Mouse (Mus musculus) layer of hippocampus, adult 9-10 months (tissue): Measurements from ENCODE around the gene Lrp5.
"Not testable (repeated sequence)": the region's sequence is repeated elsewhere in the genome, so short reads cannot be mapped to it uniquely, and the experiment has no call there.

Experiments
- DNase-seq: peaks from one replicate; pipeline ENCODE4 v3.0.0; 2022; ENCODE audit warnings: low spot score

Lrp5 gene

DNA sequence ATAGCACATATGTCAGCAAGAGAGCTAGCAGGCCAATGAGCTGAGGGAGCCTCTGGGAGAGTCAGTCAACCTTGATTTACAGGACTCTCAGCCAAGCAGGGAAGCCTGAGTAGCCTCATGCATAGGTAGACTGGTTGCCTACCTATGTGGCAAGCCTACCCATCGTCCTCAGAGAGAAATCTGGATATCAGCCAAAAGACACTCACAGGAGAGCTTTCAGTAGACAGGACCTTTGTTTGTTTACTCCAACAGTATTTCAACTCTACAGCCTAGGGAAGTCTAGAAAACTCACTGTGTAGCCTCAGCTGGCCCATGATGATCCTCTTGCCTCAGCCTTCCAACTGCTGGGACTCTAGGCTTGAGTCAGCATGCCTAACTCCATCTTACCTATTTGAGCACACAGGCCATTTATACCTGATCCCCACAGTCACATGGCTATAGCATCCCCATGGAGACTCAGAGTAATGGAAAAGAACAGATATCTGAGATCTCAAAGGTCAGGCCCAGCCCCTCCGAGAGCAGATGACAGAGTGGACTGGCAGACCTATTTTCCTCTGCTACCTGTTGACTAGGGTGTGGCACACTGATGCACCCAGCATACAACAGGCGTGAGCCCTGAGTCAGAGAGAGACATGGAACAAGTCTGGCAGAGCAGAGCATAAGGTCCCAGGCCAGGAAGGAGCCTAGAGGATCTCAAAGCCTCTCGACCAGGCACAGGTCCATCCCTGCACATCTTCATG, 73.7 kb downstream of the Lrp5 start:
- DNase-seq: no peak

DNA sequence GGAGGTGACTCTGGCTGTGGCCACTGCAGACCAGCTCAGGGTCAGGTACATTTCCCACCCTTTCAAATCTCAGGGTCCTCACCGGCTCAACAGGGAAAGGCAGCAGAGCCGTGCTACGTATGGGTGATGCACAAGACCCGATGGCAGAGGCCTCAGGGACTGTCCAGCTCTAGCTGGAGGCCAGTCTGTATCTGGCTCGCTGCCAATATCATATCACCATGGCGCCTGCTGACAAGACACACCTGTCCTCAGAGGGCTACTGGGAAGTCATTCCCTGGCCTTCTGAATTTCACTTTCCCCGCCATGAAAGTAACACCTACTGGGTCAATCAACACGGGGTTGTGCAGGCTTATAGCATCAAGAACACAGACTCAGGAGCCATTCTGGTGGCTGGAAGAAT, 74.6 kb downstream of the Lrp5 start:
- no peak for DNase-seq

DNA sequence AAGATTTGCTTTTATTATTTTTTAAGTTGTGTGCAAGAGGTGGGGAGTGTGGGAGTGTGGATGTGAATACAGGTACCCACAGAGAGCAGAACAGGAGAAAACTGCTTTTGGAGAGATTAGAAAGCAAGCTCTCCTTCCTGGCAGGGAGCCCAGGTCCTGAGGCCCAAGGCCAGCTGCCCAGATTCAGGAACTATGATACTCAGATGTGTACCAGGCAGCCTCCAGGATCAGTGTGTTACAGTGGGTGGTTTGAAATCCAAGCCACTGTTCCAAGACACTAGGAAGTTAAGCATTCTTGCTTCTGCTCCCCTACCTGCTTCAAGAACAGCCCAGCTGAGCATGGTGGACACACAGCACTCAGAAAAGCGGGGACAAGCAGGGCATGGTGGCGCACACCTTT, 75.5 kb downstream of the Lrp5 start:
- no peak for DNase-seq

DNA sequence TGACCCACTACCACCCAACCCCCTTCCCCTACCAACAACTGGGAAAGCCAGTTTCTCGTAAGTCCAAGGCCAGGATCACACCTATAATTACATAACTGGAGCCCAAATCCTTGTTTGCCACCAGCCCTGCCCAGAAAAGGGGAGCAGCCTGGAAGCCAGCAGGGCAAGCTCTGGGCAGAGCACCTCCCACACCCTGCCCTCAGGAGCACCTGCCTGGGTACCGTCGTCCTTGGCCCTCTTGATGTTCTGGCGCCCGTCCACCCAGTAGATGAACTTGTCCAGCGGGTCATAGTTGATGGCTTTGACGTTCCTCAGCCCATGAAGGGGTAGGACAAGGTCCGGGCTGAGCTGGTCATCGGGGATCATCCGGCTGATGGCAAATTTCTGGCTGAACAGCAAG, 76.5 kb downstream of the Lrp5 start:
- DNase-seq: no peak

DNA sequence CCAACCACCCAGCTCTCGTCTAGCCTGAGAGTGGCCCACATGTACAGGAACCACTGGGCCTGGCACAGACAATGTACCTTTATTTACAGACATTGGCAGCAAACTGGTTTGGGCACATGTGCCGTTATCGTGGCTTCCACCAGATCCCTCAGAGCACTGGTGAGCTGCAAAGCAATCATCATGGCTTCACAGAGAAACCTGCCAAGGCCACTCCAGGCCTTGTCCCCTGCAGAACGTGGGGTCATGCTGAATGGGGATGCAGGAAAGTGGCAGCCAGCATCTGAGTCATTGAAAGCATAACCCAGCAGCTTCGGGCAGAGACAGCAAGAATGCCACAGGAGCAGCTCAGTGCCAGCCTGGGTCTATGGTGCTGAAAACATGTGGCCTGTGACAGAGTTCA, 92.0 kb downstream of the Lrp5 start:
- DNase-seq: no peak

DNA sequence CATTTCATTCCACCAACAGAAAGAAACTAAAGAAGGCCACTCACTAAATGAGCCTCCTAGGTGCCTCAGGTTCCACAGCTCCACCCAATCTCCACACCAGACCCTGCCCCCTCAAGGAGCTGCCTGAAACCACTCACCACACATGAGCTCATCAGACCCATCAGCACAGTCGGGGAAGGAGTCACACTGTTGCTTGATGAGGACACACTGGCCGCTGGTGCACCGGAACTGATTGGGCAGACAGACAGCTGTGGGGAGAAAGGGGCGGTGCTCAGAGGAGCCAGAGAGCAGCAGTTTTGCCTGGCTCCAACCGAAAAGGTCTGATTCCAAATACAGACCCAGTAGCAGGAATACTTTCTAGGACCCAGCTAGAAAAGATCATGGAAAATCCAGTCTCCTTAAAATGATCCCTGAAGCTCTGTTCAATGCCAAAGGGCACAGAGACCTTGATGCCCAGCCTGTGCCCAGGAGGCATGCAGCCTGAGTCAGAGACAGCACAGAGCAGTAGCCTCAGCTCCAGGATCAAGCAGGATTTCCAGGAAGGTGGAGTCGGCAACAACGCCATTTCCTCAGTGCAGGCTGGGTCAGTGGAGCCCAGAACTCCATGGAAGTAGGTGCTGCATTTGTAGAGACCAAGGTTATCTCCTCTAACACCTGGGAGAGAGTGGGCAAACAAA, 92.8 kb downstream of the Lrp5 start:
- DNase-seq: no peak

DNA sequence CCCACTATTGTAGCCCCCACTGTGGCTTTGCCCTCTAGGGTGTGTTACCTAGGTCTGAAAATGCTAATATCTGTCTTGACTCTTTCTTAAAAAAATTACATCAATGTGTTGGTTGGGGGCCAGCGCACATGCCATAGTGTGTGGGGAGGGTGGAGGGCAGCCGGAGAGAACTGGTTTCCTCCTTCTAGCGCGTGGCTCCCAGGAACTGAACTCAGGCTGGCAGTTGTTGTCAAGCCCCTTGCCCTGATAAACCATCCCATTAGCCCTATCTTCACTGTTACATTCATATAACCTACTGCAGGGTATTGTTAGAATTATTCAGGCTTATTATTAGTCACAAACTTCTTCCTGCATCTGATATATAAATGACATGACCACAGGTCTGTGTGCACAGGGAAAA, 96.4 kb downstream of the Lrp5 start:
- no peak for DNase-seq

- DNase-seq: no peak
Measured at GRCm38 (mm10) chr19:3589547-3589946, 96.8 kb downstream of the Lrp5 start.

DNA sequence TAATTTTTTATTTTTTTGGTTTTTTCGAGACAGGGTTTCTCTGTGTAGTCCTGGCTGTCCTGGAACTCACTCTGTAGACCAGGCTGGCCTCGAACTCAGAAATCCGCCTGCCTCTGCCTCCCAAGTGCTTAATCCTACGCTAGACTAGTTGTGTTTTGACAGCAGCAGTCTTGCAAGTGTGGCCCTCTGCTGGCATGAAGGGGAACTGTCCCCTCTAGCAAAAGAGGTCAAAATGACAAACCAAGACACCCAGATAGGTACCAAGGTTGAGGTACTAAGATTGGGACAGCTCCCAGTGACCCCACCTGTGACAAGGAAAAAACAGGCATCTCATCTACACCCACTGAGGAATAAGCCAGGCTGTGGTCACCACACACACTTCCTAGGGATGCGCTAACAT, 98.6 kb downstream of the Lrp5 start:
- DNase-seq: not testable (repeated sequence)

- DNase-seq: no peak
Measured at GRCm38 (mm10) chr19:3586540-3586939, 99.8 kb downstream of the Lrp5 start.

DNA sequence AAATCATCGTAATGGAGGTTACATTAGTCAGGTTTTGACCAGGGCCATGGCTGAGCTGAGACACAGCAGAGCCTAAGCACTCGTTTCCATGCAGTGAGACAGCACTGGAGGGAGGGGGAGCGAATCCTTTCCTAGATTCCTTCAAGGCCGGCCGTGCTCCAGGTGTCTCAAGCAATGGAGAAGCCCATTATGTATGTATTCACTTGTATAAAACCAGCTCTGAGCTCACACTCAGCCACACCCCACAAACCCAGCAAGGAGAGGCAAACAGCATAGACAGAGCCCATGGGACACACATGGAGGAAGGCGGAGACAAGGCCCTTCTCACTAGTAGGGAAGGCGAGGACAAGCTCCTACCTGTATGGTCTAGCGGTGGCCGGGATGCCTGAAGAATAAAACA, 100.3 kb downstream of the Lrp5 start:
- no peak for DNase-seq

GRCm38 (mm10) chr19:3581326-3581725, 105.0 kb downstream of the Lrp5 start:
- peak; percentile 44 for DNase-seq

GRCm38 (mm10) chr19:3577911-3578290, 108.5 kb downstream of the Lrp5 start:
- no peak for DNase-seq

DNA sequence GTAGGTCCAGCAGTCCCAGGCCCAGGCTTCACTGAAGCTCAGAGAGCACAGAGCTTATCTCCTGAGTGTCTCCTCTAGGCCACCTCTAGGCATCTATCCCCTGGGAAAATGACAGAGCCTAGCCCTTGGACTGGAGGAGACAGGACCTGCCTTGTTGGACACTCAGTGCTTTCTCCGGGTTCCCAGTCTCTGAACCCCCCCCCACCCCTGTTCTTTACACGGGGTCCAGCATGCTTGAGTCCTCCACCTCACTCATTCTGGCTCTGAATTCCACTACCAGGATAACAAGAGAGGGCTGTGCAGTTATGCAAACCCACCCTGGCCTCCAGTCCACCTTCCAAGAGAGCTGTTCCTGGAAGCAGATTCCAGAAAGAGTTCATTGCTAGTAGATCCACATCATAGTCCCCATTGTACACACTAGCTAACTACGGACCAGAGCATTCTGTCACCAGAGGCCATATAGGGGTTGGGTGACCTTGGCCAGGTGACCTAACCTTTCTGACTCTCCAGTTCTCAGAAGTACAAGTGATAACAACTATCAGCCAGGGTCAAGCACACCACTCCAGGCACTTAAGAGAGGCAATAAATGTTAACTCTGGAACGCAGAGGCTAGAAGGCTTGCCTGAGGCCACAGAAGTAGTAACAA, 109.0 kb downstream of the Lrp5 start:
- no peak for DNase-seq

- no peak for DNase-seq
Measured at GRCm38 (mm10) chr19:3576451-3577264, 109.7 kb downstream of the Lrp5 start.

GRCm38 (mm10) chr19:3575632-3576384, 110.6 kb downstream of the Lrp5 start, which contains the start of gene Ppp6r3:
Gene Ppp6r3, minus strand, starts transcription at chr19:3575749.
- DNase-seq: peak; percentile 96

DNA sequence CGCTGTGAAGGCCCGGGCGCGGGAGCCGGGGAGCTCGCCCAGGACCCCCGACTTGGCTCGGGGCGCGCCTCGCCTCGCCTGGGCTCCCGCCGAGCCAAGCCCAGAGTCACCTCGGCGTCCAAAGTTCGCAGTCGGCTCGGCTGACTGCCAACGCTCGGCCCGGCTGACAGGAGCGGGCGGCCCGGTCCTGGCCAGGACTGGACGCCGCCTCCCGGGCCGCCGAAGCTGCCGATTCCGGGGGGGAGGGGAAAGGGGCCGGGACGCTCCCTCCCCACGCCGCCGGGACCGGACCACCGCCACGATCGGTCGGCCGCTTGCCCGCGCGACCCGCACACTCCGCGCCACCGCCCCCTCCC, 111.1 kb downstream of the Lrp5 start:
- DNase-seq: no peak

- DNase-seq: no peak
Measured at GRCm38 (mm10) chr19:3574593-3575094, 111.7 kb downstream of the Lrp5 start.

- no peak for DNase-seq
Measured at GRCm38 (mm10) chr19:3564309-3564708, 122.1 kb downstream of the Lrp5 start.

DNA sequence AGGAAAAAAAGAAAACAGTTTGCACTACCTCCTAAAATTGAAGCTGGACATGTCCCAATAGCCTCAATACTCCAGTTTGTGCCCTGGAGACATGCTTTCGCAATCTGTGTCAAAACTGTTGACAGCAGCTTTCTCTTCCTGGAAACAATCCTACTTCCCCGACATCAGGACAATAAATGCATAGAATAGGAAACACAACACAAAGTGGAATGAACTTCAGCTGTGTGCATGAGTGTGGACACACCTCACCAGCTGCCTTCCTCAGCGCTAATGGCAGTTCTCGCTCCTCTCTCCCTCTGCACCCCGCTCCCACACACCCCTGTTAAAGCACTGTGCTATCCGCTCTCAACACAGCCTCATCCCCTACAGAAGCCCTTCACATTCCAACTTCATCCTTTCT, 123.6 kb downstream of the Lrp5 start:
- no peak for DNase-seq

GRCm38 (mm10) chr19:3562298-3562697, 124.1 kb downstream of the Lrp5 start:
- DNase-seq: no peak
